Mouse (Mus musculus): ENCODE results near the gene Dnmt3c.

The Dnmt3c gene

GRCm38 (mm10) chr2:153723098-153723497 is 26.6 kb downstream of the Dnmt3c start:
- DNase-seq (ENCODE audit: low read depth, low spot score): no peak

- no peak for DNase-seq (ENCODE audit: low read depth, low spot score)
Observed at GRCm38 (mm10) chr2:153724424-153724823, 28.0 kb downstream of the Dnmt3c start.

GRCm38 (mm10) chr2:153724871-153725270 is 28.4 kb downstream of the Dnmt3c start:
- DNase-seq (ENCODE audit: low read depth, low spot score): no peak

- DNase-seq (ENCODE audit: low read depth, low spot score): no peak
Observed at GRCm38 (mm10) chr2:153725291-153725690, 28.8 kb downstream of the Dnmt3c start.

- DNase-seq (ENCODE audit: low read depth, low spot score): no peak
Observed at GRCm38 (mm10) chr2:153734033-153734432, 37.6 kb downstream of the Dnmt3c start.

- DNase-seq (ENCODE audit: low read depth, low spot score): peak; percentile 98
Observed at GRCm38 (mm10) chr2:153740500-153741436, 44.3 kb downstream of the Dnmt3c start, which contains the start of gene Mapre1. Gene Mapre1, plus strand, starts transcription at chr2:153741274.

GRCm38 (mm10) chr2:153741437-153742065 is 45.1 kb downstream of the Dnmt3c start:
- DNase-seq (ENCODE audit: low read depth, low spot score): peak; percentile 55

- no peak for DNase-seq (ENCODE audit: low read depth, low spot score)
Observed at GRCm38 (mm10) chr2:153747994-153748393, 51.5 kb downstream of the Dnmt3c start.

GRCm38 (mm10) chr2:153750363-153750762 is 53.9 kb downstream of the Dnmt3c start:
- no peak for DNase-seq (ENCODE audit: low read depth, low spot score)

GRCm38 (mm10) chr2:153762121-153762520 is 65.7 kb downstream of the Dnmt3c start:
- no peak for DNase-seq (ENCODE audit: low read depth, low spot score)

GRCm38 (mm10) chr2:153767484-153767883 is 71.0 kb downstream of the Dnmt3c start:
- DNase-seq (ENCODE audit: low read depth, low spot score): no peak

- DNase-seq (ENCODE audit: low read depth, low spot score): no peak
Observed at GRCm38 (mm10) chr2:153768881-153769280, 72.4 kb downstream of the Dnmt3c start.

GRCm38 (mm10) chr2:153772950-153773349 is 76.5 kb downstream of the Dnmt3c start:
- no peak for DNase-seq (ENCODE audit: low read depth, low spot score)

GRCm38 (mm10) chr2:153775472-153775871 is 79.0 kb downstream of the Dnmt3c start:
- no peak for DNase-seq (ENCODE audit: low read depth, low spot score)

- DNase-seq (ENCODE audit: low read depth, low spot score): peak; percentile 57
Observed at GRCm38 (mm10) chr2:153778638-153779362, 82.3 kb downstream of the Dnmt3c start.
